Mouse (Mus musculus): ENCODE data around the gene Spata31d1b. TPM values are rescaled to one million over a fixed set of nuclear protein-coding genes. Genes with fewer than 3 reads are reported as not detected.

Gene Spata31d1b
- total and polyA plus RNA-seq, 2 experiments from 2014 or later: not detected

- Histone ChIP-seq H3K27me3 (ENCODE audit: control insufficient read depth, insufficient read depth, low read length) (no peaks in the 10 kb centered on the region), H3K4me1 (ENCODE audit: control insufficient read depth, insufficient read depth) (peaks cover 4% of the 10 kb centered on the region), H3K36me3 (replicated peaks; ENCODE audit: control insufficient read depth, insufficient read depth, low read length) (no peaks in the 10 kb centered on the region), H3K9ac (replicated peaks; ENCODE audit: low read depth, low read length) (no peak overlapping the region), H3K27ac (ENCODE audit: low read depth) (no peak overlapping the region), H3K4me3 (ENCODE audit: low read depth, low read length) (no peak overlapping the region), H3K4me2 (ENCODE audit: low read depth, low read length) (no peak overlapping the region), H3K9me3 (replicated peaks; ENCODE audit: control insufficient read depth, low read length) (no peaks in the 10 kb centered on the region)
- no peak for TF ChIP-seq EP300 (IDR thresholded peaks at IDR 0.05; ENCODE audit: low read depth)
- TF ChIP-seq CTCF (IDR thresholded peaks at IDR 0.05; ENCODE audit: low read depth): no peak
- DNase-seq (ENCODE audit: low spot score) (no peak), ATAC-seq (ENCODE audit: insufficient read depth, low read depth) (no peak)
- 58% methylated on average over 6 of the region's 6 CpGs for WGBS
These were observed 34.1 kb downstream of the Spata31d1b start for GRCm38 (mm10) chr13:59746164-59746563.

- ATAC-seq (ENCODE audit: insufficient read depth, low read depth): no peak
- Histone ChIP-seq H3K27ac (ENCODE audit: low read depth) (no peak within 1 kb of the TSS), H3K9ac (replicated peaks; ENCODE audit: low read depth, low read length) (no peak within 1 kb of the TSS), H3K27me3 (ENCODE audit: control insufficient read depth, insufficient read depth, low read length) (no peaks in the 10 kb centered on the region), H3K4me1 (ENCODE audit: control insufficient read depth, insufficient read depth) (no peaks in the 10 kb centered on the region), H3K36me3 (replicated peaks; ENCODE audit: control insufficient read depth, insufficient read depth, low read length) (no peaks in the 10 kb centered on the region), H3K4me3 (ENCODE audit: low read depth, low read length) (no peak within 1 kb of the TSS), H3K9me3 (replicated peaks; ENCODE audit: control insufficient read depth, low read length) (no peaks in the 10 kb centered on the region), H3K4me2 (ENCODE audit: low read depth, low read length) (no peak within 1 kb of the TSS)
- 82% methylated on average over 9 of the region's 9 CpGs for WGBS
- TF ChIP-seq EP300 (IDR thresholded peaks at IDR 0.05; ENCODE audit: low read depth): no peak
- no peak for TF ChIP-seq CTCF (IDR thresholded peaks at IDR 0.05; ENCODE audit: low read depth)
- DNase-seq (ENCODE audit: low spot score): no peak
These were observed 34.6 kb downstream of the Spata31d1b start, which contains the start of gene 1700014D04Rik for GRCm38 (mm10) chr13:59746711-59747110. TSS of gene 1700014D04Rik (minus strand) at chr13:59746752.

GRCm38 (mm10) chr13:59750310-59750709 is 38.2 kb downstream of the Spata31d1b start:
- Histone ChIP-seq H3K27me3 (ENCODE audit: control insufficient read depth, insufficient read depth, low read length) (no peaks in the 10 kb centered on the region), H3K4me1 (ENCODE audit: control insufficient read depth, insufficient read depth) (no peaks in the 10 kb centered on the region), H3K4me3 (ENCODE audit: low read depth, low read length) (no peak overlapping the region), H3K36me3 (replicated peaks; ENCODE audit: control insufficient read depth, insufficient read depth, low read length) (peaks cover 12% of the 10 kb centered on the region), H3K4me2 (ENCODE audit: low read depth, low read length) (no peak overlapping the region), H3K9me3 (replicated peaks; ENCODE audit: control insufficient read depth, low read length) (no peaks in the 10 kb centered on the region), H3K9ac (replicated peaks; ENCODE audit: low read depth, low read length) (no peak overlapping the region), H3K27ac (ENCODE audit: low read depth) (no peak overlapping the region)
- no peak for TF ChIP-seq EP300 (IDR thresholded peaks at IDR 0.05; ENCODE audit: low read depth)
- TF ChIP-seq CTCF (IDR thresholded peaks at IDR 0.05; ENCODE audit: low read depth): no peak
- DNase-seq (ENCODE audit: low spot score): no peak
- ATAC-seq (ENCODE audit: insufficient read depth, low read depth): no peak
- 58% methylated on average over 12 of the region's 12 CpGs for WGBS

- ATAC-seq (ENCODE audit: insufficient read depth, low read depth) (no peak), DNase-seq (ENCODE audit: low spot score) (no peak)
- no peak overlapping the region for H3K4me2 ChIP-seq (ENCODE audit: low read depth, low read length)
- H3K4me3 ChIP-seq (ENCODE audit: low read depth, low read length): no peak overlapping the region
- peaks cover 60% of the 10 kb centered on the region for H3K36me3 ChIP-seq (replicated peaks; ENCODE audit: control insufficient read depth, insufficient read depth, low read length)
- H3K27ac ChIP-seq (ENCODE audit: low read depth): peak overlapping the region; percentile 61; the same call in 1 of the 2 replicates
- H3K27me3 ChIP-seq (ENCODE audit: control insufficient read depth, insufficient read depth, low read length): no peaks in the 10 kb centered on the region
- no peak overlapping the region for H3K9ac ChIP-seq (replicated peaks; ENCODE audit: low read depth, low read length)
- WGBS: 66% methylated on average over 7 of the region's 7 CpGs
- no peaks in the 10 kb centered on the region for H3K4me1 ChIP-seq (ENCODE audit: control insufficient read depth, insufficient read depth)
- no peaks in the 10 kb centered on the region for H3K9me3 ChIP-seq (replicated peaks; ENCODE audit: control insufficient read depth, low read length)
- TF ChIP-seq CTCF (IDR thresholded peaks at IDR 0.05; ENCODE audit: low read depth) (no peak), EP300 (IDR thresholded peaks at IDR 0.05; ENCODE audit: low read depth) (no peak)
These were observed 44.8 kb downstream of the Spata31d1b start for GRCm38 (mm10) chr13:59756906-59757305.

- H3K9ac ChIP-seq (replicated peaks; ENCODE audit: low read depth, low read length): no peak overlapping the region
- no peak for ATAC-seq (ENCODE audit: insufficient read depth, low read depth)
These were observed 50.7 kb downstream of the Spata31d1b start for GRCm38 (mm10) chr13:59762791-59763190.

More at GRCm38 (mm10) chr13:59762791-59763190, 50.7 kb downstream of the Spata31d1b start:
- TF ChIP-seq CTCF (IDR thresholded peaks at IDR 0.05; ENCODE audit: low read depth): no peak
- TF ChIP-seq EP300 (IDR thresholded peaks at IDR 0.05; ENCODE audit: low read depth): no peak
- Histone ChIP-seq H3K9me3 (replicated peaks; ENCODE audit: control insufficient read depth, low read length) (no peaks in the 10 kb centered on the region), H3K27me3 (ENCODE audit: control insufficient read depth, insufficient read depth, low read length) (no peaks in the 10 kb centered on the region), H3K4me3 (ENCODE audit: low read depth, low read length) (no peak overlapping the region), H3K4me2 (ENCODE audit: low read depth, low read length) (no peak overlapping the region), H3K27ac (ENCODE audit: low read depth) (no peak overlapping the region), H3K36me3 (replicated peaks; ENCODE audit: control insufficient read depth, insufficient read depth, low read length) (peaks cover 60% of the 10 kb centered on the region), H3K4me1 (ENCODE audit: control insufficient read depth, insufficient read depth) (peaks cover 31% of the 10 kb centered on the region)
- WGBS: 78% methylated on average over 7 of the region's 7 CpGs
- DNase-seq (ENCODE audit: low spot score): no peak

Measured in heart, postnatal 0 days (tissue).